ENCODE assay signal across 8 mouse cellular contexts in the genomic region with DNA sequence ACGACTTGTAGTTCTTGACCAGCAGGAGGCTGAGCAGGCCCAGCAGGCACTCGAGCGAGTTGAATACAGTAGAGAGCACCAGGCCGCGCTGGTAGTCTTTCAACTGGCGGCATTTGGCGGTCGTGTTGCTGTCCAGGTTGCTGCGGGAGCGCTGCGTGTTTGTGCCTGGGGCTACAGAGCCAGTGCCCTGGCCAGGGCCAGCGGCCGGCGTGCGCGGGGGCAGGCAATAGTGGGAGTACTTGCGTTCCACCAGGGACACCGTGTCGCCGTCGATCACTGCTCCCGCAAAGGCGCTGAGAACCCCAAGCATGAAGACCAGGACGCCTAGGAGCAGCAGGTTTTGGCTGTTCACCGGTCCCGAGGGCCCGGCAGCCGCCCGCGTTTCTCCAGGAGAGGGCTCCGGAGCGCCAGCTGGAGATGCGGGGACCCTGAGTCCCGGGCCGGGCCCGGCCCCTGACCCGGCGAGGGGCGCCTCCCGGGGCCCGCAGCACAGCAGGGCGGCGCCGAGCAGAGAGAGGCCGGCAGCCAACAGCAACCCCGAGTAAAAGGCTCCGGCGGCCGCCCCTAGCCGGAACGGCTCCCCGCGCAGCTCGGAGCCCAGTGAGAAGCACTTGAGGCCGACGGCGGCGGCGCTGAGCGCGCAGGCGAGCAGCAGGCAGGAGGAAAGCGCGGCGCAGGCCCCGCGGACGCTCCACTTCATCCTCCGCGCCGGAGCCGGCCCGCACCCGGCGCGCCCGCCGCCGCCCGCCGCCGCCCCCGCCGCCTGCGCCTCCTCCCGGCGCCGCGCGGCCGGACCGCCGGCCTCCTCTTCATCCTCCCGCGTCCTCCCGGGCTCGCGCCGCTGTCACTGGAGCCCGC. TPM values are rescaled to one million over a fixed set of nuclear protein-coding genes. Genes with fewer than 3 reads are reported as not detected.
DNase-seq lines count a peak whose midpoint lies in the region; ATAC-seq and TF ChIP-seq lines count a peak whose summit lies in the region.

No protein-coding gene starts in this region.

- H3K79me3 ChIP-seq in C2C12 (ENCODE audit: low read depth) = no peaks in the 10 kb centered on the region

- H3K9me3 ChIP-seq in embryonic facial prominence, embryonic 14.5 days (ENCODE audit: control insufficient read depth, low read length) = no peaks in the 10 kb centered on the region
- no peaks in the 10 kb centered on the region for H3K9me3 ChIP-seq in heart, embryonic 16.5 days (replicated peaks; ENCODE audit: control insufficient read depth, low read length)
- H3K9me3 ChIP-seq in liver, postnatal 0 days (ENCODE audit: low read length) = no peaks in the 10 kb centered on the region

- no peak overlapping the region for H3K27ac ChIP-seq in embryonic facial prominence, embryonic 14.5 days (replicated peaks; ENCODE audit: low read depth, low read length)
- no peak overlapping the region for H3K27ac ChIP-seq in heart, embryonic 16.5 days (ENCODE audit: low read length)
- no peak overlapping the region for H3K27ac ChIP-seq in liver, postnatal 0 days (ENCODE audit: low read depth)
- H3K27ac ChIP-seq in olfactory bulb, adult 2 months (ENCODE audit: insufficient read depth, low read depth, low read length) = peak overlapping the region; percentile 72

- no peak for TF ChIP-seq EP300 in liver, postnatal 0 days (IDR thresholded peaks at IDR 0.05; ENCODE audit: low read depth)

- H3K79me2 ChIP-seq in C2C12 (ENCODE audit: control insufficient read depth, insufficient read depth) = no peaks in the 10 kb centered on the region

- peak; percentile 41 for ATAC-seq in embryonic facial prominence, embryonic 14.5 days (ENCODE audit: low read depth)
- ATAC-seq in heart, embryonic 16.5 days (replicated peaks; ENCODE audit: extremely low read depth, insufficient read depth, low FRiP score) = peak; percentile 44
- ATAC-seq in liver, postnatal 0 days = peak; percentile 47

- peak overlapping the region; percentile 56 for H3K9ac ChIP-seq in embryonic facial prominence, embryonic 14.5 days (ENCODE audit: low read depth, low read length)
- H3K9ac ChIP-seq in heart, embryonic 16.5 days (ENCODE audit: low read length) = peak overlapping the region; percentile 61
- H3K9ac ChIP-seq in liver, postnatal 0 days (replicated peaks) = no peak overlapping the region

- peaks cover 5% of the 10 kb centered on the region for H3K4me1 ChIP-seq in embryonic facial prominence, embryonic 14.5 days (ENCODE audit: control insufficient read depth, insufficient read depth, low read length)
- peaks cover 21% of the 10 kb centered on the region for H3K4me1 ChIP-seq in heart, embryonic 16.5 days (ENCODE audit: control insufficient read depth, insufficient read depth, low read length)
- peaks cover 21% of the 10 kb centered on the region for H3K4me1 ChIP-seq in liver, postnatal 0 days (ENCODE audit: insufficient read depth)
- peaks cover 20% of the 10 kb centered on the region for H3K4me1 ChIP-seq in olfactory bulb, adult 2 months (ENCODE audit: control insufficient read depth, insufficient read depth, low read length)

- no peaks in the 10 kb centered on the region for H3K36me3 ChIP-seq in C2C12 (ENCODE audit: control insufficient read depth, insufficient read depth)
- H3K36me3 ChIP-seq in embryonic facial prominence, embryonic 14.5 days (ENCODE audit: control insufficient read depth, insufficient read depth, low read length) = no peaks in the 10 kb centered on the region
- H3K36me3 ChIP-seq in heart, embryonic 16.5 days (ENCODE audit: control insufficient read depth, insufficient read depth) = no peaks in the 10 kb centered on the region
- H3K36me3 ChIP-seq in liver, postnatal 0 days (replicated peaks; ENCODE audit: insufficient read depth, low read length) = no peaks in the 10 kb centered on the region

- peaks cover 33% of the 10 kb centered on the region for H3K27me3 ChIP-seq in C2C12 (ENCODE audit: control insufficient read depth, insufficient read depth, insufficient read length)
- H3K27me3 ChIP-seq in embryonic facial prominence, embryonic 14.5 days (replicated peaks; ENCODE audit: control insufficient read depth, insufficient read depth, low read length) = peaks cover 86% of the 10 kb centered on the region
- H3K27me3 ChIP-seq in heart, embryonic 16.5 days (ENCODE audit: control insufficient read depth, insufficient read depth, low read length) = peaks cover 81% of the 10 kb centered on the region
- H3K27me3 ChIP-seq in liver, postnatal 0 days (ENCODE audit: insufficient read depth, low read length) = peaks cover 77% of the 10 kb centered on the region

- peak overlapping the region; percentile 97 for H3K4me2 ChIP-seq in embryonic facial prominence, embryonic 14.5 days (ENCODE audit: low read depth, low read length)
- H3K4me2 ChIP-seq in heart, embryonic 16.5 days (ENCODE audit: low read depth, low read length) = peak overlapping the region; percentile 87
- peak overlapping the region; percentile 81 for H3K4me2 ChIP-seq in liver, postnatal 0 days (ENCODE audit: low read depth, low read length)

- H3K4me3 ChIP-seq in C2C12 (ENCODE audit: insufficient read depth, poor library complexity, severe bottlenecking) = peak overlapping the region; percentile 21
- peak overlapping the region; percentile 55 for H3K4me3 ChIP-seq in embryonic facial prominence, embryonic 14.5 days (ENCODE audit: low read depth, low read length)
- peak overlapping the region; percentile 65 for H3K4me3 ChIP-seq in heart, embryonic 16.5 days (ENCODE audit: low read length)
- peak overlapping the region; percentile 51 for H3K4me3 ChIP-seq in liver, postnatal 0 days (ENCODE audit: low read depth, low read length)
- H3K4me3 ChIP-seq in olfactory bulb, adult 2 months (ENCODE audit: insufficient read depth, low read depth, low read length) = peak overlapping the region; percentile 83

- peak; percentile 42 for DNase-seq in adrenal gland, postnatal 25 days
- DNase-seq in embryonic facial prominence, embryonic 14.5 days (ENCODE audit: low spot score) = peak; percentile 23
- peak; percentile 60 for DNase-seq in kidney, postnatal 10 days
- peak; percentile 28 for DNase-seq in liver, postnatal 0 days
- no peak for DNase-seq in T-cell, adult 2 months (ENCODE audit: low spot score)

- no peak for TF ChIP-seq CTCF in C2C12 (IDR thresholded peaks at IDR 0.05; ENCODE audit: control insufficient read depth, insufficient read depth, insufficient read length)
- no peak for TF ChIP-seq CTCF in liver, postnatal 0 days (IDR thresholded peaks at IDR 0.05; ENCODE audit: low read depth)
- no peak for TF ChIP-seq CTCF in olfactory bulb, adult 2 months (IDR thresholded peaks at IDR 0.05; ENCODE audit: insufficient read depth, low read depth, low read length)

- TF ChIP-seq POLR2A in olfactory bulb, adult 2 months (IDR thresholded peaks at IDR 0.05; ENCODE audit: insufficient read depth, low read depth, low read length) = no peak

- WGBS in embryonic facial prominence, embryonic 14.5 days = 0% methylated on average over 34 of the region's 100 CpGs
- WGBS in heart, embryonic 16.5 days = under 1% methylated on average over 99 of the region's 100 CpGs
- WGBS in liver, postnatal 0 days (ENCODE audit: insufficient replicate concordance) = 1% methylated on average over 69 of the region's 100 CpGs
- WGBS in olfactory bulb, adult 2 months = 3% methylated on average over 96 of the region's 100 CpGs

- H3ac ChIP-seq in C2C12 (ENCODE audit: control insufficient read depth, insufficient read length, low read depth) = peak overlapping the region; percentile 29

TF ChIP-seq in C2C12, 6 proteins besides CTCF, POLR2A, EP300 and RAD21:
- TF ChIP-seq MYOG (IDR thresholded peaks at IDR 0.05; ENCODE audit: control insufficient read depth, extremely low read depth, insufficient read length) (no peak), MYOD1 (IDR thresholded peaks at IDR 0.05; ENCODE audit: control insufficient read depth, insufficient read length, low read depth) (no peak), MAX (IDR thresholded peaks at IDR 0.05) (no peak), CEBPB (IDR thresholded peaks at IDR 0.05; ENCODE audit: low read depth) (no peak), FOSL1 (IDR thresholded peaks at IDR 0.05; ENCODE audit: insufficient read depth, low read length, poor library complexity, severe bottlenecking) (no peak), USF1 (IDR thresholded peaks at IDR 0.05; ENCODE audit: low read depth) (no peak)

RNA-seq across cellular contexts. Expression of a gene that starts 0.5 kb away (rescaled TPM):
- polyA plus RNA-seq in C2C12 (2012; fragmentation: generic; extraction: Trizol) = 1.1 TPM
- 1.8 and 2.0 TPM in 2 replicates for total RNA-seq in adrenal gland, postnatal 25 days (2021)
- 0.21 and 0.77 TPM in 2 replicates for polyA plus RNA-seq in embryonic facial prominence, embryonic 14.5 days (2014; fragmentation: Nextera tagmentation; extraction: Ambion mirVana)
- not detected in 2 replicates for polyA plus RNA-seq in heart, embryonic 16.5 days (2015; fragmentation: Nextera tagmentation; extraction: Ambion mirVana)
- 0.14 TPM in 1 of 2 replicates, not detected in the other for polyA plus RNA-seq in liver, postnatal 0 days (2015; fragmentation: Nextera tagmentation; extraction: Ambion mirVana)
- polyA plus RNA-seq in olfactory bulb, adult 2 months (2012; ENCODE audit: insufficient read depth, insufficient read length, low replicate concordance, missing spikeins) = not detected in 2 replicates

RNA-seq across cellular contexts. Expression of a gene that starts 21.0 kb away (rescaled TPM):
- polyA plus RNA-seq in C2C12 (2012; fragmentation: generic; extraction: Trizol) = 0.01 TPM
- total RNA-seq in adrenal gland, postnatal 25 days (2021) = not detected in 2 replicates
- polyA plus RNA-seq in embryonic facial prominence, embryonic 14.5 days (2014; fragmentation: Nextera tagmentation; extraction: Ambion mirVana) = not detected in 2 replicates
- polyA plus RNA-seq in heart, embryonic 16.5 days (2015; fragmentation: Nextera tagmentation; extraction: Ambion mirVana) = 0.26 TPM in 1 of 2 replicates, not detected in the other
- polyA plus RNA-seq in liver, postnatal 0 days (2015; fragmentation: Nextera tagmentation; extraction: Ambion mirVana) = 0.06 and 0.15 TPM in 2 replicates
- polyA plus RNA-seq in olfactory bulb, adult 2 months (2012; ENCODE audit: insufficient read depth, insufficient read length, low replicate concordance, missing spikeins) = not detected in 2 replicates

RNA-seq across cellular contexts. Expression of a gene that starts 54.8 kb away (rescaled TPM):
- 1.8 TPM for polyA plus RNA-seq in C2C12 (2012; fragmentation: generic; extraction: Trizol)
- total RNA-seq in adrenal gland, postnatal 25 days (2021) = 12.1 and 13.8 TPM in 2 replicates
- polyA plus RNA-seq in embryonic facial prominence, embryonic 14.5 days (2014; fragmentation: Nextera tagmentation; extraction: Ambion mirVana) = 1.9 and 3.3 TPM in 2 replicates
- polyA plus RNA-seq in heart, embryonic 16.5 days (2015; fragmentation: Nextera tagmentation; extraction: Ambion mirVana) = 5.4 and 6.3 TPM in 2 replicates
- polyA plus RNA-seq in liver, postnatal 0 days (2015; fragmentation: Nextera tagmentation; extraction: Ambion mirVana) = 1.7 and 1.9 TPM in 2 replicates
- polyA plus RNA-seq in olfactory bulb, adult 2 months (2012; ENCODE audit: insufficient read depth, insufficient read length, low replicate concordance, missing spikeins) = not detected in 2 replicates

Comparison
In these comparisons a context has a peak if more than half of its experiments do, and no peak if none do; other contexts are left out.
1. H3K4me3 ChIP-seq: peak in every context shown above with its lines; median percentile 83 in olfactory bulb, adult 2 months; 65 in heart, embryonic 16.5 days; 55 in embryonic facial prominence, embryonic 14.5 days; 51 in liver, postnatal 0 days; 21 in C2C12.